Mouse (Mus musculus) liver, adult 10 weeks (tissue): Measurements from ENCODE around the gene Fmo1. TPM values are rescaled to one million over a fixed set of nuclear protein-coding genes. Genes with fewer than 3 reads are reported as not detected.

Experiments
- polyA plus RNA-seq: library from polyadenylated mRNA; stranded (reverse); fragments of 350-450 nt; fragmentation: Illumina TruSeq; extraction: RNeasy Lipid Tissue Mini Kit (QIAGEN cat#74804); gene quantifications from one replicate; pipeline ENCODE4 v1.2.3, GENCODE M21; 2014; ENCODE audit warnings: low read depth, low replicate concordance

Fmo1 gene
- polyA plus RNA-seq, result 809 TPM

GRCm38 (mm10) chr1:162866280-162866681 lies at the start of gene Fmo1:
TSS of gene Fmo1 (minus strand) at chr1:162866610.

GRCm38 (mm10) chr1:162897838-162898811 lies 31.7 kb upstream of the Fmo1 start, which contains the start of gene Fmo2:
TSS of gene Fmo2 (minus strand) at chr1:162898726.

GRCm38 (mm10) chr1:162813836-162814156 lies 52.6 kb downstream of the Fmo1 start, which contains the start of gene Fmo4:
TSS of gene Fmo4 (minus strand) at chr1:162813972.

Other genes with a start within 250 kb of the Fmo1 start
- not detected for gene Myoc, start 227.5 kb downstream of the Fmo1 start, polyA plus RNA-seq
- gene Myocos, start 208.4 kb downstream of the Fmo1 start, polyA plus RNA-seq, result not detected
- 17.9 TPM for gene Prrc2c, start 126.1 kb downstream of the Fmo1 start, polyA plus RNA-seq
- gene Fmo4, start 52.6 kb downstream of the Fmo1 start, polyA plus RNA-seq, result 20.1 TPM
- 43.5 TPM for gene Fmo2, start 32.1 kb upstream of the Fmo1 start, polyA plus RNA-seq
- gene Fmo6, start 70.9 kb upstream of the Fmo1 start, polyA plus RNA-seq, result not detected
- 441 TPM for gene Fmo3, start 117.9 kb upstream of the Fmo1 start, polyA plus RNA-seq
- gene Mroh9, start 219.1 kb upstream of the Fmo1 start, polyA plus RNA-seq, result not detected